In genomic region chr14:99983510-99983909, GRCm38 (mm10) we compare ENCODE assay signal across 12 mouse cellular contexts.
DNase-seq lines count a peak whose midpoint lies in the region; ATAC-seq and TF ChIP-seq lines count a peak whose summit lies in the region.
"Had no signal": no experiment of that assay in that cellular context is flagged by ENCODE, and none has a peak within 500 bp of the region (broad histone marks: within the 10 kb centered on the region; RNA-seq: fewer than 3 reads in every experiment).

No protein-coding gene starts in this region.

- WGBS in lung, embryonic 16.5 days: 37% methylated on average over 7 of the region's 7 CpGs
- WGBS in embryonic facial prominence, embryonic 10.5 days: 62% methylated on average over 7 of the region's 7 CpGs
- WGBS in forebrain, postnatal 0 days: 24% methylated on average over 7 of the region's 7 CpGs

- ATAC-seq in lung, embryonic 16.5 days (ENCODE audit: low read depth): peak; percentile 29; the same call in 1 of the 2 replicates
- peak; percentile 25; the same call in 1 of the 2 replicates for ATAC-seq in forebrain, postnatal 0 days

- no peak overlapping the region for H3K4me2 ChIP-seq in lung, embryonic 16.5 days (ENCODE audit: low read depth, low read length)
- H3K4me2 ChIP-seq in forebrain, postnatal 0 days (ENCODE audit: low read depth): no peak overlapping the region
- H3K4me2 ChIP-seq: heart, embryonic 15.5 days had no signal

- no peak for TF ChIP-seq CTCF in forebrain, postnatal 0 days (IDR thresholded peaks at IDR 0.05; ENCODE audit: low read depth)

- H3K27ac ChIP-seq in lung, embryonic 16.5 days (ENCODE audit: low read length): no peak overlapping the region
- H3K27ac ChIP-seq in embryonic facial prominence, embryonic 10.5 days (replicated peaks): no peak overlapping the region
- H3K27ac ChIP-seq in forebrain, postnatal 0 days (ENCODE audit: low read depth, low read length): no peak overlapping the region
- H3K27ac ChIP-seq: heart, embryonic 15.5 days; macrophage had no signal

- no peaks in the 10 kb centered on the region for H3K36me3 ChIP-seq in lung, embryonic 16.5 days (ENCODE audit: control insufficient read depth, insufficient read depth, low read length)
- H3K36me3 ChIP-seq in embryonic facial prominence, embryonic 10.5 days (replicated peaks): peaks cover 10% of the 10 kb centered on the region
- no peaks in the 10 kb centered on the region; the same call in 1 of the 2 replicates for H3K36me3 ChIP-seq in forebrain, postnatal 0 days (ENCODE audit: insufficient read depth)
- H3K36me3 ChIP-seq: heart, embryonic 15.5 days had no signal

- no peaks in the 10 kb centered on the region for H3K9me3 ChIP-seq in lung, embryonic 16.5 days (ENCODE audit: control insufficient read depth, low read length)
- H3K9me3 ChIP-seq in embryonic facial prominence, embryonic 10.5 days: no peaks in the 10 kb centered on the region
- H3K9me3 ChIP-seq in forebrain, postnatal 0 days (ENCODE audit: low read length): no peaks in the 10 kb centered on the region
- H3K9me3 ChIP-seq: heart, embryonic 15.5 days had no signal

- peaks cover 5% of the 10 kb centered on the region for H3K4me1 ChIP-seq in lung, embryonic 16.5 days (replicated peaks; ENCODE audit: control insufficient read depth, insufficient read depth, low read length)
- H3K4me1 ChIP-seq in embryonic facial prominence, embryonic 10.5 days: peaks cover 7% of the 10 kb centered on the region; the same call in 1 of the 2 replicates
- H3K4me1 ChIP-seq in forebrain, postnatal 0 days (ENCODE audit: insufficient read depth): no peaks in the 10 kb centered on the region
- H3K4me1 ChIP-seq: heart, embryonic 15.5 days had no signal

- H3K9ac ChIP-seq in lung, embryonic 16.5 days (ENCODE audit: low read length): no peak overlapping the region
- no peak overlapping the region for H3K9ac ChIP-seq in forebrain, postnatal 0 days
- H3K9ac ChIP-seq: heart, embryonic 15.5 days had no signal

- DNase-seq in gastrocnemius, adult 18-20 months (ENCODE audit: low spot score): peak; percentile 12
- DNase-seq in gastrocnemius, postnatal 36 days: no peak
- no peak for DNase-seq in lung, postnatal 14 days
- peak; percentile 15 for DNase-seq in embryonic facial prominence, embryonic 10.5 days (ENCODE audit: low spot score)
- peak; percentile 25 for DNase-seq in forebrain, postnatal 0 days
- DNase-seq in kidney, adult 9 months: no peak
- DNase-seq: adrenal gland, postnatal 10 days; liver; right cerebral cortex, postnatal 14 days had no signal

- intact Hi-C loops in gastrocnemius, postnatal 36 days (cut with DNase I): no loop called here

- H3K27me3 ChIP-seq in lung, embryonic 16.5 days (ENCODE audit: control insufficient read depth, insufficient read depth, low read depth, low read length): no peaks in the 10 kb centered on the region
- no peaks in the 10 kb centered on the region for H3K27me3 ChIP-seq in embryonic facial prominence, embryonic 10.5 days (replicated peaks; ENCODE audit: low read depth, poor library complexity, severe bottlenecking)
- no peaks in the 10 kb centered on the region for H3K27me3 ChIP-seq in forebrain, postnatal 0 days (ENCODE audit: insufficient read depth, low read length)
- H3K27me3 ChIP-seq: heart, embryonic 15.5 days had no signal

- no peak overlapping the region for H3K4me3 ChIP-seq in lung, embryonic 16.5 days (ENCODE audit: low read length)
- no peak overlapping the region for H3K4me3 ChIP-seq in embryonic facial prominence, embryonic 10.5 days
- H3K4me3 ChIP-seq in forebrain, postnatal 0 days (ENCODE audit: low read depth, low read length): no peak overlapping the region
- H3K4me3 ChIP-seq: heart, embryonic 15.5 days had no signal

Comparison
In these comparisons a context has a peak if more than half of its experiments do, and no peak if none do; other contexts are left out.
1. DNase-seq: peak in gastrocnemius, adult 18-20 months (single experiment), embryonic facial prominence, embryonic 10.5 days (single experiment) and forebrain, postnatal 0 days (single experiment); none in gastrocnemius, postnatal 36 days (0 of 2), lung, postnatal 14 days (single experiment) and kidney, adult 9 months (single experiment).